Mouse (Mus musculus) gastrocnemius, postnatal 25 days (tissue): ENCODE data around the gene Tcf7l1. TPM values are rescaled to one million over a fixed set of nuclear protein-coding genes. Genes with fewer than 3 reads are reported as not detected.
A peak's percentile ranks its signal among the peaks of the same experiment; 100 is the strongest.

ENCODE experiments used
- DNase-seq: peaks from one replicate; pipeline ENCODE4 v3.0.0; 2022
- total RNA-seq, 2 experiments: library from RNA; stranded (reverse); gene quantifications; 1 replicate in 1 of 2; 2 replicates in 1 of 2; pipeline ENCODE4 v1.2.3; 2021

Gene Tcf7l1
- total RNA-seq, 2 experiments from 2014 or later = 4.8 to 5.8 TPM

- no peak for DNase-seq
Measured at GRCm38 (mm10) chr6:72659717-72660390, 129.2 kb downstream of the Tcf7l1 start.

GRCm38 (mm10) chr6:72658006-72658405 lies 131.0 kb downstream of the Tcf7l1 start:
- no peak for DNase-seq

- no peak for DNase-seq
Measured at GRCm38 (mm10) chr6:72656053-72656442, 133.0 kb downstream of the Tcf7l1 start.

GRCm38 (mm10) chr6:72655309-72656052 lies 133.6 kb downstream of the Tcf7l1 start:
- DNase-seq = peak; percentile 63

DNA sequence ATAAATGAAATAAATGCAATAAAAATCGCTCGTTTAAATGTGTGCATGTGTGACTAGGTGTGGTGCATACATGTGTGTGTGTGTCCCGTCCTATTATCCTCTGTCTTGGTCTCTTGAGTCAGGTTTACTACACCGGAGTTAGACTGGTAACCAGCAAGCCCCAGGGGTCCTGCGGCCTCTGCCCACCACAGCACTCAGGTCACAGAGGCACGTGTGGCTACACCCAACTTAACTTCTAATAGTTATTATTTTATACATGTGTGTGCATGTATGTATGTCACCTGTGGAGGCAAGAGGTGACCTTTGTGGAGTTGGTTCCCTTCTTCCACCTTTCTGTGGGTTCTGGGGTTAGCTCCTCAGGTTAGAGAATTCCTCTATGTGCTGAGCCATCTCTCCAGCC lies 134.7 kb downstream of the Tcf7l1 start:
- DNase-seq = no peak

- DNase-seq = peak; percentile 67
Measured at GRCm38 (mm10) chr6:72653419-72653818, 135.6 kb downstream of the Tcf7l1 start.

- DNase-seq = no peak
Measured at GRCm38 (mm10) chr6:72650338-72650851, 138.7 kb downstream of the Tcf7l1 start.

DNA sequence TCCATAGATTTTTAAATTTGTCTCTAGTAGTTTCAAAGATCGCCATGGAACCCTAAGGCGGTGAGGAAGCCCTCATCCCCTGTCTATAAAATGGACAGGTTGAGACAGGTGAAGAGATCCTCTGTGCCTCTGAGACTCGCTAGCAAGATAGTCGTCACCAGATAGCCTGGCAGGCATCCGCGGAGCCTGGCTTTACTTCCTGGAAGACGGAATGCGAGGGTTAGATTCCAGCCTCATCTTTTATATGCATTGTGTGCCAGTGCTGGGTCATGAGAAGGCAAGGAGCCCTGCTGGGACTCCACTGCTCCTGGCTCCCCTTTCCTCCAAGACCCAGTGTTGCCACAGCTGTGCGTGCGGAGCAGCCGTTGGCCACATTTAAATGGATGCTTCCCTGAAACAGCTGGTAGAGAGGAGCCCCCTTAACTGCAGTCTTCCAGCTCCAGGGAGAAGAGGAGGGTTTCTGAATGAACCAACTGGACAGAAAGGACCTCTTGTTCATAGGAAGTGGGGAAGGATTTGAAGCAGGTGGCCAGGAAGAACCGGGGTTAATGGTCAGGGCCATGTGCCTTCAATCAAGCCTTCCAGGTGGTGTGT lies 141.0 kb downstream of the Tcf7l1 start:
- no peak for DNase-seq

- peak; percentile 43 for DNase-seq
Measured at GRCm38 (mm10) chr6:72647383-72647820, 141.7 kb downstream of the Tcf7l1 start.

DNA sequence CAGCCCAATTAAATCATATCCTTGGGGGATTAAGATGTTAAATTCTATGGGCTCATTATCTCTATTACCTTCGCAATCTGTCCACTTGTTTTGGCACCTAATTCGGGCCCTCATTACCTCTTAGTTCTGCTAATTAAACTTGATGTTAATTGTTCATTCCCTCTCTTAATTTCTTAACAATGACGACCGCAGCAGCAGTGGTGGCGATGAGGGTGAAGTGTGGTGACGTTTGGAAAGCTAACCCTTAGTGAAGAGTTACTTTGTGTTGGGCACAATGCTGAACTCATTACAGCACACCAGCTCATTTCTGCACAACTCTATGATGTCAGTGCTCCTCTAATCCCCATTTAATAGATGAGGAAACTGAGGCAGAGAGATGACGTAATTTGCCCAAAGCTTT lies 143.7 kb downstream of the Tcf7l1 start:
- no peak for DNase-seq

GRCm38 (mm10) chr6:72644576-72644975 lies 144.5 kb downstream of the Tcf7l1 start:
- DNase-seq = no peak

DNA sequence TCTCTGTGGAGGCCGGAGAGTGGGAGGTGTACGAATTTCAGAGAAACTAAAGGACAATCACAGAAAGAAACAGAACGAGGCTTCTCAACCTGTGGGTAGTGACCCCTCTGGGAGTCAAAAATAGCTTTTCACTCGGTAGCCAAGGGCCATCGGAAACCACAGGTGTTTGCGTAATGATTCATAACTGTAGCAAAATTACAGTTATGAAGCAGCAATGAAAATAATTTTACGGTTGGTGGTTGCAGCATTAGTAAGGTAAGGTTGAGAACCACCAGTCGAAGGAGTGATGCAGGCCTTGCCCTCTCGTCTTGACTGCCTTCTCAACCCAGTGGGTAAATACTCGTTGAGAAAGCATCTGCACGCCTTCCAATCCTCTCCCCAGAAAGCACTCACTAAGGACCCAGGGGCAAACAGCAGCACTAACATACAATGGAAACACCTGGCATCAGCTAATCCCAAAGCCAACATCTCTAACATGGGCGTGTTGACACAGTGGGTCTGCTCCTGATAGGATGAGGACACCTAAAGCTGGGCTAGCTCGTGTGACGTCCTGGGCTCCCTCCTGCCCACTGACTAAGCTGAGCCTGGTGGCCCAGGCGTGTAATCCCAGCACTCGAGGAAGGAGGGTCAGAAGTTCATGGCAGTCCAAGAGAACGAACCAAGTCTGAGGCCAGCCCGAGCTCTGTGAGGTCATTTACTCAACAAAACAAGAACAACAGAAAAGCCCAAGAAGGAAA lies 147.7 kb downstream of the Tcf7l1 start:
- no peak for DNase-seq

GRCm38 (mm10) chr6:72636940-72637339 lies 152.1 kb downstream of the Tcf7l1 start:
- DNase-seq = no peak

- peak; percentile 44 for DNase-seq
Measured at GRCm38 (mm10) chr6:72635760-72636431, 153.2 kb downstream of the Tcf7l1 start.

- DNase-seq = no peak
Measured at GRCm38 (mm10) chr6:72634311-72634710, 154.7 kb downstream of the Tcf7l1 start.

DNA sequence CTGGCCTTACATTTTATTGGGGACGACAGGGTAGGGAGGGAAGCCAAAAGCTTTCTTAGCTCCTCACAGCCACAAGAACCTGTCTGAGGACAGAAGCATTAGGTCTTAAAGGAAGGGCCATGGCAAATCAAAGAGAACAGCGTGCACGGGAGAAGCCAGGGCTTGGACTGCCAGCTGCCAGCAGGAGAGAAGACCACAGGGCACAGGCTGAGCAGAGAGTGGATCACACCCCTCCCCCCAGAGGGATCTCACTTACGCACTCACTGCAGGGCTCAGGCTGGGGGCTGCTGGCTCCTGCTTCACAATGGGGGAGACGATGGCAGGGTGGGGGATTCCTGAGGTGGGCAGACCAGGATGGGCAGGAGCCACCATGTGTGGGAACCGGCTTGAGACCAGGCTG lies 157.4 kb downstream of the Tcf7l1 start:
- DNase-seq = no peak

- DNase-seq = no peak
Measured at GRCm38 (mm10) chr6:72630961-72631360, 158.1 kb downstream of the Tcf7l1 start.

GRCm38 (mm10) chr6:72630370-72630769 lies 158.7 kb downstream of the Tcf7l1 start:
- DNase-seq = no peak

DNA sequence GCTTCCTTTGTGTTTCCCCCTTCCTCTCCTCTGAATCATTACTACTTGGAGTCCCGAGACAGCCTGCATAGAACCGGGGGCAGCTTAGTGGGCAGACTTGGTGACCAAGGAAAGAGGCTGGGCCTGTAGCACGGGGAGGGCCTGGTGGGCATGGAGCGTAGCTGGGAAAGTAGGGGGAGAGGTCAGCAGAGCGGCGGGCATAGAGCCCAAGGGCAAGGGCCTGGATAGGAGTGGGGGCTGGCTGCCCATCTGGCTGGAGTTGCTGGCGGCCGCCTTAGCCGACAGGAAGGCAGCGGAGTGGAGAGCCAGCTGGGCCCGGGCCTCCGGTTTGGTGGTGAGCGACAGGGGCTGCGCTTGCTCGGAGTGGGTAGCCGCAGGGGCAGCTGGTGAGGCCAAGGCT lies 161.8 kb downstream of the Tcf7l1 start:
- DNase-seq = no peak

- no peak for DNase-seq
Measured at GRCm38 (mm10) chr6:72626391-72626790, 162.7 kb downstream of the Tcf7l1 start.

GRCm38 (mm10) chr6:72623661-72624402 lies 165.2 kb downstream of the Tcf7l1 start:
- peak; percentile 59 for DNase-seq
